Mouse (Mus musculus) heart, adult 2 months (tissue): ENCODE measurements around the gene Hmx2.

Experiments
- CTCF ChIP-seq: fragments of 200-600 bp; IDR thresholded peaks from 2 replicates; pipeline ENCODE4 v1.8.1; 2022; ENCODE audit warnings: antibody characterized with exemption, mild to moderate bottlenecking, moderate library complexity
- POLR2A ChIP-seq: fragments of 200-500 bp; IDR thresholded peaks from 2 replicates; pipeline ENCODE4 v1.6.1; 2011; ENCODE audit warnings: mild to moderate bottlenecking, low read depth, low read length, control low read depth; ENCODE audit not compliant: insufficient read depth

- TF ChIP-seq POLR2A (no peak), CTCF (no peak)
These were observed 49.4 kb downstream of the Hmx2 start for GRCm38 (mm10) chr7:131597779-131598482.
